In the genomic region with DNA sequence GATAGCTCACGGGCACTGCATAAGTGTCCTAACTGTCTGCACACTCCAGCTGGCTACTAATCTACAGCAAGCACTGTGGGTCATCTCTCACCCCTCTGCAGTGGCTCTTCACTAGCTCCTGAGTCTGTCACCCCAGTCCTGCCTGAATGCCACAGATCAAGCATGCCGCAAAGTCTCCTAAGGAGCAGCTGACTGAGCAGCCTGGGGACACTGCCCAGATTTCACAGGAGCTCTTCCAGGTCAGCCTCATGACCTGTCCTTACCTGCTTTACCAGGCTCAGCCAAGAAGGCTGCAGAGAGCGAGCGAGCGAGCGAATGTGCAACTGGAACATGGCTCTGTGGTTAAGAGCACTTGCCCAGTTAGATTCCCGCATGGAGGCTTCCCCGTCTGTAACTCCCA, we compare ENCODE assay signal across 16 mouse cellular contexts. TPM values are rescaled to one million over a fixed set of nuclear protein-coding genes. Genes with fewer than 3 reads are reported as not detected.
"Had no signal": no experiment of that assay in that cellular context is flagged by ENCODE, and none has a peak within 500 bp of the region (broad histone marks: within the 10 kb centered on the region; RNA-seq: fewer than 3 reads in every experiment).

No protein-coding gene starts in this region.

- DNase-seq: kidney, postnatal 14 days; liver, postnatal 0 days; lung, postnatal 14 days; right cerebral cortex, postnatal 14 days; thymus, postnatal 36 days had no signal

- H3K9ac ChIP-seq: kidney, embryonic 15.5 days; liver, embryonic 12.5 days; liver, postnatal 0 days; lung, embryonic 15.5 days; midbrain, embryonic 13.5 days had no signal

- H3K4me2 ChIP-seq: kidney, embryonic 15.5 days; liver, embryonic 12.5 days; lung, embryonic 15.5 days; midbrain, embryonic 13.5 days had no signal

- H3K27ac ChIP-seq: kidney, embryonic 15.5 days; left cerebral cortex, adult 2 months; limb, embryonic 10.5 days; liver, embryonic 12.5 days; lung, embryonic 15.5 days; macrophage; midbrain, embryonic 13.5 days had no signal

- H3K27me3 ChIP-seq: kidney, embryonic 15.5 days; liver, embryonic 12.5 days; lung, embryonic 15.5 days; midbrain, embryonic 13.5 days had no signal

- H3K36me3 ChIP-seq: kidney, embryonic 15.5 days; lung, embryonic 15.5 days had no signal

- ATAC-seq: liver, embryonic 12.5 days; liver, postnatal 0 days; midbrain, embryonic 13.5 days had no signal

- H3K9me3 ChIP-seq: kidney, embryonic 15.5 days; limb, embryonic 10.5 days; liver, embryonic 12.5 days; lung, embryonic 15.5 days; midbrain, embryonic 13.5 days had no signal

- H3K4me3 ChIP-seq: kidney, embryonic 15.5 days; left cerebral cortex, adult 2 months; limb, embryonic 10.5 days; liver, embryonic 12.5 days; lung, embryonic 15.5 days; midbrain, embryonic 13.5 days had no signal

RNA-seq across cellular contexts. Expression of gene Aanat, which starts 18.7 kb away (rescaled TPM):
- polyA plus RNA-seq: kidney, embryonic 15.5 days; large intestine, adult 2 months; limb, embryonic 10.5 days; liver, embryonic 12.5 days; liver, postnatal 0 days; lung, embryonic 15.5 days; macrophage; small intestine, adult 2 months; stomach, embryonic 16.5 days; thymus, postnatal 0 days had no signal
